Mouse (Mus musculus): ENCODE results near the gene Itpr1. TPM values are rescaled to one million over a fixed set of nuclear protein-coding genes. Genes with fewer than 3 reads are reported as not detected.
A peak's percentile ranks its signal among the peaks of the same experiment; 100 is the strongest.

Itpr1 gene
- polyA plus RNA-seq, 1 experiment from 2014 or later = 7.4 TPM

DNA sequence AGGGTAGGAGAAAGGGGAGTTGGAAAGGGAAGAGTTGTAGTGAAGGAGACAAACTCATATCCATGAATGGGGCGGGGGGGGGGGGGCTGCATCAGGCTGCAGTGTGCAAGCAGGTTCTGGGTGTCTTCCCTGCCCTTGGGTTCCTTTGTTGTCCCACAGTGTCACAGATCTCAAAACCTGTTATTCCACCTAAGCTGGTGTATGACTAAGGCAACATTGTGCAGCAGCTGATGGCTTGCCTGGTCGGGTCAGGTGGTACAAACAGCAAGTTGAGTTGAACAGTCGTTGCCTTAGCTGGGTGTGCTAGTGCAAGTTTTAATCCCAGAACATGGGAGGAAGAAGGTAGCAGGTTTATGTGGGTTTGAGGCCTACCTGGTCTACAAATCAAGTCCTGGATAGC lies 34.3 kb downstream of the Itpr1 start:
- Histone ChIP-seq H3K36me3 (no peaks in the 10 kb centered on the region), H3K9me3 (no peaks in the 10 kb centered on the region), H3K27me3 (no peaks in the 10 kb centered on the region), H3K4me2 (replicated peaks) (no peak overlapping the region), H3K9ac (replicated peaks) (no peak overlapping the region), H3K27ac (replicated peaks) (no peak overlapping the region), H3K4me1 (peaks cover 13% of the 10 kb centered on the region), H3K4me3 (no peak overlapping the region)
- no peak for ATAC-seq (ENCODE audit: low FRiP score, low read depth)
- WGBS = 82% methylated on average over 3 of the region's 3 CpGs

DNA sequence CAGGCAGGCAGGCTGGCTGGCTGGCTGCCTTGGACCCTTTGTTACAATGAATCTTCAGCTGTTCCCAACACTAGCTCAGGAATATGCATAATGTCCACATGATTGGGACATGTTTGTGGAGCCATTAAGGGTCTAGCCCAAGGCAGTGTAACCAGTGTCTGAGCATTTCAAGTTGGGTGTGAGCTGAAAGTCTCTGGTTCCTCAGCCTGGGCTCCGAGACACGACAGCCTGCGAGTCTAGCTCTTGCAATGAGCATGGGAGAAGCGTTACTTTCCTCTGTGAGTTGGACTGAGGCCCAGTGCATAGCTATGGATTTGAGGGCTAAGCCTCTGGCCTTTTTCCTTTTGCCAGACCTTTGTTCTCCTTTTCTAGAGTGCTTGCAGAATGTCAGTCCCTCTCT lies 35.6 kb downstream of the Itpr1 start:
- Histone ChIP-seq H3K27me3 (no peaks in the 10 kb centered on the region), H3K9ac (replicated peaks) (no peak overlapping the region), H3K4me3 (no peak overlapping the region), H3K9me3 (no peaks in the 10 kb centered on the region), H3K36me3 (no peaks in the 10 kb centered on the region), H3K4me2 (replicated peaks) (no peak overlapping the region), H3K4me1 (peaks cover 13% of the 10 kb centered on the region), H3K27ac (replicated peaks) (peak overlapping the region; percentile 50)
- ATAC-seq (ENCODE audit: low FRiP score, low read depth) = peak; percentile 48; the same call in 1 of the 2 replicates
- WGBS = 20% methylated on average over 4 of the region's 4 CpGs

DNA sequence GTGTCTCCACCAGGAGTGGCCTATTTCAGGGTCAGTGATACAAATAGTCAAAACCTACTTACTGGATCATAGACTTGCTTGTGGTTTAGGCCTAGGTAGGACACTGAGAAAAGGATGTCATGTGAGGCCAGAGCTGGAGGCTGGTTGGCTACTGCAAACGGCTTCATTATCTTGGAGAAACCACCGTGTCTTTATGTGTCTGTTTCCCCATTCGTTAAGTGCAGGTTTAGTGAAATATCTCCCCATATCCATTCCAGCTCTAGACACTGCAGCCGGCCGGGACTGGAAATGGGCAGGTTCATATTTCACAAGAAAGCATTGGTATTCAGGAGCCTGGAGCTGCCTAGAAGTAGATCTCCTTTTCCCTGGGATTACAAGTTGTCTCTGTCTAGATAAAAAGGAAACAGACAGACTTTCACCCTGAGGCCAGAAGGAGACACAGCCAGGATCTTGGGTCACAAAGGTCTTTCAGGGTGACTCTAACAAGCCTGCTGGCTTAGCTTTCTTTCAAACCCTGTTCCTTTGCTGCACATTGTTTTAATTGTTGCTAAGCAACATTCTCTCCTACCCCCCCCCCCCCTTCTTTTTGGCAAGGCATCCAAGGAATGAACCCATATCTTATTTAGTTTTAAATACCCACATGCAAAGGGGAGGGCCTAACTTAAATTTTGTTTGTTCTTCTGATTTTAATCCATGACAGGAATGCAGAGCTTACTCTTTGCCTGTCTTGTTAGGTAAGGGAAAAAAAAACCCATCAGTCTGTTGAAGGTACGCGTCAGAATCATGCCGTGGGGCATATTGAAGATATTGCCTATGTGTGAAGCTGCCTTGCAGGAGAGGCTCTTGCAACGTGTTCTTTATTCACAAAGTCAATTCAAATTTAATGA lies 36.4 kb downstream of the Itpr1 start:
- peak overlapping the region; percentile 50 for H3K27ac ChIP-seq (replicated peaks)
- H3K36me3 ChIP-seq = no peaks in the 10 kb centered on the region
- 13% methylated on average over 9 of the region's 9 CpGs for WGBS
- ATAC-seq (ENCODE audit: low FRiP score, low read depth) = peak; percentile 47
- H3K27me3 ChIP-seq = no peaks in the 10 kb centered on the region
- no peak overlapping the region for H3K9ac ChIP-seq (replicated peaks)
- no peak overlapping the region for H3K4me2 ChIP-seq (replicated peaks)
- peaks cover 13% of the 10 kb centered on the region for H3K4me1 ChIP-seq
- no peak overlapping the region for H3K4me3 ChIP-seq
- H3K9me3 ChIP-seq = no peaks in the 10 kb centered on the region

DNA sequence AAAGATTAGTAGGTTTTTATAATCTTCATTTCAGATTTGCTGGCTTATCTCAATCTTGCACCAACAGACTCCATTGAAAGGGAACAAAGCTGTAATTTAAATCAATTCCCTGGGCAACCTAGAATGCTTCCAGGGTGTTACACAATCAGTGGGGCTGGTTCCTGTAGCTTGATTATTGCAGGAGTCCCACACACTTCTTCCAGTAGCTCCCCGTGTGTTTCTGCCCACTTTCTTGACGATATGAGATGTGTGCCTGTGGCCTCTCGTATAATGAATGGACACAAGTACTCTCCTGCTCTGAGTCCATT lies 37.0 kb downstream of the Itpr1 start:
- 48% methylated on average over 3 of the region's 3 CpGs for WGBS
- no peak overlapping the region for H3K27ac ChIP-seq (replicated peaks)

GRCm38 (mm10) chr6:108250416-108250815 lies 37.5 kb downstream of the Itpr1 start:
- no peaks in the 10 kb centered on the region for H3K36me3 ChIP-seq
- H3K4me2 ChIP-seq (replicated peaks) = no peak overlapping the region
- 67% methylated on average over 4 of the region's 4 CpGs for WGBS
- H3K9me3 ChIP-seq = no peaks in the 10 kb centered on the region
- no peak overlapping the region for H3K4me3 ChIP-seq
- peaks cover 13% of the 10 kb centered on the region for H3K4me1 ChIP-seq
- no peaks in the 10 kb centered on the region for H3K27me3 ChIP-seq
- no peak for ATAC-seq (ENCODE audit: low FRiP score, low read depth)
- no peak overlapping the region for H3K27ac ChIP-seq (replicated peaks)
- no peak overlapping the region for H3K9ac ChIP-seq (replicated peaks)

More for the DNA sequence above, 37.0 kb downstream of the Itpr1 start:
- Histone ChIP-seq H3K4me1 (peaks cover 13% of the 10 kb centered on the region), H3K4me3 (no peak overlapping the region), H3K9ac (replicated peaks) (no peak overlapping the region), H3K36me3 (no peaks in the 10 kb centered on the region), H3K4me2 (replicated peaks) (no peak overlapping the region), H3K27me3 (no peaks in the 10 kb centered on the region), H3K9me3 (no peaks in the 10 kb centered on the region)
- ATAC-seq (ENCODE audit: low FRiP score, low read depth) = peak; percentile 31; the same call in 1 of the 2 replicates

- H3K27ac ChIP-seq (replicated peaks) = no peak overlapping the region
- ATAC-seq (ENCODE audit: low FRiP score, low read depth) = no peak
- no peak overlapping the region for H3K4me2 ChIP-seq (replicated peaks)
- no peaks in the 10 kb centered on the region for H3K36me3 ChIP-seq
- no peak overlapping the region for H3K4me3 ChIP-seq
- no peaks in the 10 kb centered on the region for H3K9me3 ChIP-seq
- peaks cover 13% of the 10 kb centered on the region for H3K4me1 ChIP-seq
- H3K27me3 ChIP-seq = no peaks in the 10 kb centered on the region
- WGBS = 79% methylated on average over 13 of the region's 13 CpGs
- no peak overlapping the region for H3K9ac ChIP-seq (replicated peaks)
Measured at GRCm38 (mm10) chr6:108252565-108253360, 39.9 kb downstream of the Itpr1 start.

DNA sequence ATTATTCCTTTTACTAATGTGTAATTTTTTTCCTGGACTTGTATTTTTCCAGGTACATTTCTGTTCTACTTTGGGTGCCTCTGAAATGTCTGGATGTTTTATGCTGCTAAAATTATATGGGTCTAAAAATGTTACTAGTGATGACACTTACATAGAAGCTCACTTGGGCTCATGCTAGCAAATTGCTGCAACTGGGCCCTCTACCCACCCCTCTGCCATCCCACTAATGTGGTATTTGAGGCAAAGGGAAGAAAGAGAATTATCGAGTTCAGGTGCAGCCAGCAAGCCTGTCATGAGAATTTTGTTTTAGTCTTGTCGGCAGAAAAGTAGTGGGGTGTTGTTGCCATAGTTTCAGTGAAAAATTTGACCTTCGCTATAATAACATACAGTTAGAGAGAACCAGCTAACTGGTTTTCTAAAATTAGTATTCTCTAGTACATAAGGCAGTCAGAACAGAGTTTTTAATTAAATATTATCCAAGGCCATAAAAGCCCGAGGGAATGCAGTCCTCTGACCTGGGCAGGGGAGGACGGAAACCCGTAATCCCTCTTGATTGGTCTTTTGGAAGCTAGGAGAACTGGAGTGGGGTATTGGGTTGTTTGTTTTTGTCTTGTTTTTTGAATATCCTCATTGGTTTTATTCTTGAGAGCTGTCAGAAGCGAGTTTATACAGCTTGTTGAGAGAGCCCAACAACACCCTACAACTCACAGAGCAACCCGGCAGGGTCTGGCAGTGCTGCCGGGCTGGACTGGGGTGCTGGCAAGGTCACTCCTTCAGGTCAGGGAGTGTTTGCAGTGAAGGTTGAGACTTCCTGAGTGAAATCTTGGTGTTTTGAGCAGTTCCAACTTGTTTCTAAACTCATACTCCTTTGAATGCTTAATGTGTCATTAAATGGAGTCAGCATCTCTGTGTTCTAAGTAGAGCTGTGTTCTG lies 41.5 kb downstream of the Itpr1 start:
- Histone ChIP-seq H3K36me3 (no peaks in the 10 kb centered on the region), H3K4me3 (no peak overlapping the region), H3K9ac (replicated peaks) (no peak overlapping the region), H3K27me3 (no peaks in the 10 kb centered on the region), H3K4me2 (replicated peaks) (no peak overlapping the region), H3K27ac (replicated peaks) (no peak overlapping the region), H3K4me1 (peaks cover 2% of the 10 kb centered on the region), H3K9me3 (no peaks in the 10 kb centered on the region)
- ATAC-seq (ENCODE audit: low FRiP score, low read depth) = no peak
- WGBS = 69% methylated on average over 9 of the region's 9 CpGs

GRCm38 (mm10) chr6:108255880-108256279 lies 43.0 kb downstream of the Itpr1 start:
- 73% methylated on average over 4 of the region's 4 CpGs for WGBS
- no peaks in the 10 kb centered on the region for H3K9me3 ChIP-seq
- no peaks in the 10 kb centered on the region for H3K36me3 ChIP-seq
- no peak overlapping the region for H3K4me2 ChIP-seq (replicated peaks)
- no peak overlapping the region for H3K4me3 ChIP-seq
- no peak overlapping the region for H3K27ac ChIP-seq (replicated peaks)
- 0 out of 2 replicates have a peak, but pooled peaks cover 9% of the 10 kb centered on the region for H3K4me1 ChIP-seq
- no peak for ATAC-seq (ENCODE audit: low FRiP score, low read depth)
- no peak overlapping the region for H3K9ac ChIP-seq (replicated peaks)
- H3K27me3 ChIP-seq = no peaks in the 10 kb centered on the region

- 78% methylated on average over 3 of the region's 3 CpGs for WGBS
- Histone ChIP-seq H3K9me3 (no peaks in the 10 kb centered on the region), H3K27ac (replicated peaks) (no peak overlapping the region), H3K9ac (replicated peaks) (no peak overlapping the region), H3K4me2 (replicated peaks) (no peak overlapping the region), H3K4me1 (0 out of 2 replicates have a peak, but pooled peaks cover 9% of the 10 kb centered on the region), H3K27me3 (no peaks in the 10 kb centered on the region), H3K36me3 (no peaks in the 10 kb centered on the region), H3K4me3 (no peak overlapping the region)
- ATAC-seq (ENCODE audit: low FRiP score, low read depth) = no peak
Measured at GRCm38 (mm10) chr6:108257225-108257624, 44.3 kb downstream of the Itpr1 start.

DNA sequence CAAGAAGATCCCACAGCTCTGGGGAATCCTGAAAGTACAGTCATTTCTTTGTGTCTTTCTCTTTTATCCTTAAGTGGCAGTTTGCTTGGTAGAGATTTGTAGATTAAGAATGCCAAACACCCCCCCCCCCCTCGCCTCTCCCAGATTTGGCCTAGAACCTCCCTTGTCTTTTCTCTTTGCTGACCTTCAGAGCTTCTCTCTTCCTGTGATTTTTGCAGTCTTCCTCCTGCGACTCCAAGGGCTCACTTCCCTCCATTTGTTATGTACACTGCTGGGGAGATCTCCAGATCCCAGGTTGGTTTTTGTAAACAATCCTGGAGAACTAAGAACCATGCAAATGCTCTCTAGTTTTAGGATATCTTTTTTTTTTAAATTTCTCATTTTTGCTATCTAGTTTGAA lies 45.7 kb downstream of the Itpr1 start:
- ATAC-seq (ENCODE audit: low FRiP score, low read depth) = no peak
- Histone ChIP-seq H3K9ac (replicated peaks) (no peak overlapping the region), H3K4me2 (replicated peaks) (no peak overlapping the region), H3K36me3 (no peaks in the 10 kb centered on the region), H3K27ac (replicated peaks) (no peak overlapping the region), H3K9me3 (no peaks in the 10 kb centered on the region), H3K4me1 (0 out of 2 replicates have a peak, but pooled peaks cover 9% of the 10 kb centered on the region), H3K4me3 (no peak overlapping the region), H3K27me3 (no peaks in the 10 kb centered on the region)
- WGBS = 63% methylated on average over 2 of the region's 2 CpGs

GRCm38 (mm10) chr6:108259671-108260070 lies 46.8 kb downstream of the Itpr1 start:
- no peak overlapping the region for H3K4me2 ChIP-seq (replicated peaks)
- H3K9me3 ChIP-seq = no peaks in the 10 kb centered on the region
- H3K27ac ChIP-seq (replicated peaks) = no peak overlapping the region
- ATAC-seq (ENCODE audit: low FRiP score, low read depth) = no peak
- 34% methylated on average over 2 of the region's 2 CpGs for WGBS
- no peak overlapping the region for H3K9ac ChIP-seq (replicated peaks)
- H3K36me3 ChIP-seq = no peaks in the 10 kb centered on the region
- 0 out of 2 replicates have a peak, but pooled peaks cover 9% of the 10 kb centered on the region for H3K4me1 ChIP-seq
- H3K27me3 ChIP-seq = no peaks in the 10 kb centered on the region
- H3K4me3 ChIP-seq = no peak overlapping the region
